Mouse (Mus musculus) limb, embryonic 12.5 days (tissue): ENCODE measurements around the gene Hspa1b. TPM values are rescaled to one million over a fixed set of nuclear protein-coding genes. Genes with fewer than 3 reads are reported as not detected.
A peak's percentile ranks its signal among the peaks of the same experiment; 100 is the strongest.

Experiments used
- ATAC-seq: fragments of 200-750 bp; cut with Nextera tagmentation; 2 replicates; pipeline ENCODE4 v1.8.0; 2017; ENCODE audit warnings: low read depth, moderate TSS enrichment; ENCODE audit not compliant: insufficient number of reproducible peaks, insufficient read depth, low FRiP score, low TSS enrichment
- H3K27ac ChIP-seq: fragments of 300-500 bp; sonication (generic); 2 replicates; pipeline ENCODE4 v1.5.1; 2016; ENCODE audit warnings: mild to moderate bottlenecking, moderate library complexity
- H3K27me3 ChIP-seq: fragments of 300-500 bp; sonication (generic); 2 replicates; pipeline ENCODE4 v1.6.1; 2016; ENCODE audit warnings: mild to moderate bottlenecking, moderate library complexity
- H3K36me3 ChIP-seq: fragments of 300-500 bp; sonication (generic); 2 replicates; pipeline ENCODE4 v1.6.1; 2016; ENCODE audit warnings: mild to moderate bottlenecking, moderate library complexity
- H3K4me1 ChIP-seq: fragments of 300-500 bp; sonication (generic); replicated peaks from 2 replicates; pipeline ENCODE4 v1.6.1; 2016
- H3K4me2 ChIP-seq: fragments of 300-500 bp; sonication (generic); 2 replicates; pipeline ENCODE4 v1.6.1; 2016; ENCODE audit warnings: mild to moderate bottlenecking, moderate library complexity
- H3K4me3 ChIP-seq: fragments of 300-500 bp; sonication (generic); replicated peaks from 2 replicates; pipeline ENCODE4 v1.5.1; 2016; ENCODE audit warnings: mild to moderate bottlenecking
- H3K9ac ChIP-seq: fragments of 300-500 bp; sonication (generic); replicated peaks from 2 replicates; pipeline ENCODE4 v1.6.1; 2016; ENCODE audit warnings: mild to moderate bottlenecking, moderate library complexity
- H3K9me3 ChIP-seq: fragments of 300-500 bp; sonication (generic); 2 replicates; pipeline ENCODE4 v1.6.1; 2016; ENCODE audit warnings: mild to moderate bottlenecking, moderate library complexity
- WGBS: fragments of 180-500 bp; shearing (Covaris S2); methylation state at CpG from one replicate; pipeline ENCODE4 v1.1.7; 2016; 5-methylcytosine and 5-hydroxymethylcytosine counted together
- polyA plus RNA-seq: library from polyadenylated mRNA; unstranded; fragments of >200 nt; fragmentation: Nextera tagmentation; extraction: Ambion mirVana; gene quantifications from 2 replicates; pipeline ENCODE4 v1.2.1, GENCODE M21; 2016

Gene Hspa1b
- polyA plus RNA-seq, 1 experiment from 2014 or later = not detected

DNA sequence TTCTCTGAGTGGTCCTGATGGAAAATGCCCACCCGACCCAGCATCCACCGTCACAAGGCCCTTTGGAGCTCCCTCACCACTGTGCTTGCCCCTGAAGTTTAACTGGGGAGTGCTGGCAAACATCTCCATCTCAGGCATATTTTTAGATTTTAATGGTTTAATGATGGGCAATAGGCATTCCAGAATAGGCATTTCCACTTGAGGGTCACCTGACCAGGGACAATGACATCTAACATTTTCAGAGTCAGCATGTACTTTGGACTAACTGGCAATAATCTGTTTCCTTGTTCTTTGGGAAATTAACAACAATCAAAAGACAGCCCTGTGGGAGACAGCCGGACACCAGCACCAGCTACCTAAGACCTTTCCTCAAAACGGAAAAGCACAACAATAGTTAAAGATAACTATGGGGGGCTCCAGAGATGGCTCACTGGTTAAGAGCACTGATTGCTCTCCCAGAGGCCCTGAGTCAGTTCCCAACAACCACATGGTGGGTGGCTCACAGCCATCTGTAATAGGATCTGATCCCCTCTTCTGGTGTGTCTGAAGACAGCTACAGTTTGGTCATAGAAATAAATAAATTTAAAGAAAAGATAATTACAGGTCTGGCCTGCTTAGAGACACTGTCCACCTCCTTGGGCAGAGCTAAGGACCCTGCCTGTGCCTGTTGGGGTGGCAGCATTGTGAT is 15.8 kb downstream of the Hspa1b start:
- WGBS = 84% methylated on average over 4 of the region's 4 CpGs
- Histone ChIP-seq H3K36me3 (no peaks in the 10 kb centered on the region), H3K27me3 (no peaks in the 10 kb centered on the region), H3K9me3 (no peaks in the 10 kb centered on the region), H3K4me2 (no peak overlapping the region), H3K9ac (no peak overlapping the region), H3K4me3 (no peak overlapping the region), H3K4me1 (peaks cover 7% of the 10 kb centered on the region), H3K27ac (no peak overlapping the region)
- ATAC-seq = no peak

- Histone ChIP-seq H3K4me1 (peaks cover 7% of the 10 kb centered on the region), H3K4me3 (peak overlapping the region; percentile 37), H3K9ac (peak overlapping the region; percentile 49), H3K27me3 (no peaks in the 10 kb centered on the region), H3K4me2 (peak overlapping the region; percentile 70), H3K36me3 (no peaks in the 10 kb centered on the region), H3K27ac (peak overlapping the region; percentile 62; the same call in 1 of the 2 replicates), H3K9me3 (no peaks in the 10 kb centered on the region)
- WGBS = 5% methylated on average over 15 of the region's 15 CpGs
- ATAC-seq = 0 out of 2 replicates have a peak, but pooled peaks have one; percentile 58
Observed at GRCm38 (mm10) chr17:34941344-34942041, 17.5 kb downstream of the Hspa1b start.

- Histone ChIP-seq H3K4me1 (peaks cover 7% of the 10 kb centered on the region), H3K36me3 (peaks cover 23% of the 10 kb centered on the region), H3K27ac (no peak overlapping the region), H3K9me3 (no peaks in the 10 kb centered on the region), H3K27me3 (no peaks in the 10 kb centered on the region), H3K4me3 (no peak overlapping the region), H3K9ac (no peak overlapping the region), H3K4me2 (no peak overlapping the region)
- 81% methylated on average over 6 of the region's 6 CpGs for WGBS
- no peak for ATAC-seq
Observed at GRCm38 (mm10) chr17:34937960-34938505, 21.0 kb downstream of the Hspa1b start.

GRCm38 (mm10) chr17:34934830-34935229 is 24.2 kb downstream of the Hspa1b start:
- H3K9ac ChIP-seq = peak overlapping the region; percentile 31; the same call in 1 of the 2 replicates
- H3K4me2 ChIP-seq = no peak overlapping the region
- peaks cover 8% of the 10 kb centered on the region for H3K4me1 ChIP-seq
- WGBS = 49% methylated on average over 8 of the region's 8 CpGs
- H3K27me3 ChIP-seq = no peaks in the 10 kb centered on the region
- no peak for ATAC-seq
- H3K4me3 ChIP-seq = no peak overlapping the region
- no peak overlapping the region for H3K27ac ChIP-seq
- H3K36me3 ChIP-seq = peaks cover 23% of the 10 kb centered on the region
- no peaks in the 10 kb centered on the region for H3K9me3 ChIP-seq

- 68% methylated on average over 24 of the region's 24 CpGs for WGBS
- Histone ChIP-seq H3K36me3 (peaks cover 23% of the 10 kb centered on the region), H3K4me3 (no peak overlapping the region), H3K9ac (0 out of 2 replicates have a peak overlapping the region, but pooled peaks have one; percentile 23), H3K27ac (no peak overlapping the region), H3K27me3 (no peaks in the 10 kb centered on the region), H3K4me1 (peaks cover 8% of the 10 kb centered on the region), H3K4me2 (no peak overlapping the region), H3K9me3 (no peaks in the 10 kb centered on the region)
- no peak for ATAC-seq
Observed at GRCm38 (mm10) chr17:34934031-34934430, 25.0 kb downstream of the Hspa1b start.

DNA sequence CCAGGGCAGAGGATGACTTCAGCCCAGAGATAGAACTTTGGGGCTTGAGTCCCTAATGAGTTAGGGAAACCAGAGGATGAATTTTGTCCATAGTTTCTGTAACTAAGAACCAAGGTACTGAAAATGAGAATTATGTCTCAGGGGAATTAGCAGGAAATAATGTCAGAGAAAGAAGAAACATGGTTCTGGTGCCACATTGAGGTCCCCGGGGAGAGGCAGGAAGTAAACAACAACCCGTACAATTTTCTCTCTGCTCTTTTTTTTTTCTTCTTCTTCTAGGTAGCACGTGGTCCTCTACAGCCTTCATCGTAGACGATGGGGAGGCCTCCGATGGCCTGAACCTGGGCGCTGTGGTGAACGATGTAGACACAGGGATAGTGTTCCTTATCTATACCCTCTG is 26.8 kb downstream of the Hspa1b start:
- Histone ChIP-seq H3K27me3 (no peaks in the 10 kb centered on the region), H3K4me3 (peak overlapping the region; percentile 71), H3K9ac (peak overlapping the region; percentile 75; the same call in 1 of the 2 replicates), H3K4me1 (peaks cover 8% of the 10 kb centered on the region), H3K4me2 (peak overlapping the region; percentile 98), H3K36me3 (peaks cover 23% of the 10 kb centered on the region), H3K27ac (no peak overlapping the region), H3K9me3 (no peaks in the 10 kb centered on the region)
- ATAC-seq = no peak
- 91% methylated on average over 8 of the region's 8 CpGs for WGBS

- Histone ChIP-seq H3K4me3 (peak overlapping the region; percentile 71), H3K4me2 (peak overlapping the region; percentile 98), H3K4me1 (peaks cover 8% of the 10 kb centered on the region), H3K27me3 (no peaks in the 10 kb centered on the region), H3K27ac (no peak overlapping the region), H3K9me3 (no peaks in the 10 kb centered on the region), H3K9ac (peak overlapping the region; percentile 75), H3K36me3 (peaks cover 23% of the 10 kb centered on the region)
- no peak for ATAC-seq
- 11% methylated on average over 14 of the region's 14 CpGs for WGBS
Observed at GRCm38 (mm10) chr17:34931735-34932098, 27.3 kb downstream of the Hspa1b start.

DNA sequence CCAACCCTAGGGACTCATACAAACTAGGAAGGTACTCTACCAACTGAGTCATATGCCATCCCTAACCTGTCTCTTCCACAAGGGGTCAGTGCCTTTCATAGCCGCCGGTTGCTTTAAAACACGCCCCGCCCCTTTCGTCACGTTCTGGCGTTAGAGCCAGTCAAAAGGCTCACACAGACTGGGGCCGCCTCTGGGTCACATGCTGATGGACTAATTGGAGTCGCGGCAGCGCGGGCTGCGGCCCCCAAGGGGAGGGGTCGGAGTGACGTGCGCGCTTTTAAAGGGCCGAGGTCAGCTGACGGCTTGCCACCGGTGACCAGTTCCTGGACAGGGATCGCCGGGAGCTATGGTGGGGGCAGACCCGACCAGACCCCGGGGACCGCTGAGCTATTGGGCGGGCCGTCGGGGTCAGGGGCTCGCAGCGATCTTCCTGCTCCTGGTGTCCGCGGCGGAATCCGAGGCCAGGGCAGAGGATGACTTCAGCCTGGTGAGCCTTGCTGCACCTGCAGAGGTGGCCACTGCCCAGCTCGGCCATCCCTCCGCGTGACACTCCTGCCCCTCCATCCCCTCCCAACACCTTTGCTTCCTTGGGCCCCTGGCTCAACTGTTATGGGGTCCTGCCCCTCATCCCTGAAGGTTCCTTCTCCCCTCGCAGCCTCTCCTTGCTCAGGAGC is 27.8 kb downstream of the Hspa1b start, which contains the start of gene Neu1:
Gene Neu1 (plus strand): TSS at position 193 of the 674 bp plus-strand sequence.
- H3K9me3 ChIP-seq = no peaks in the 10 kb centered on the region
- peak; percentile 94 for ATAC-seq
- WGBS = under 1% methylated on average over 38 of the region's 38 CpGs
- peak within 1 kb of the TSS; percentile 75 for H3K9ac ChIP-seq
- H3K4me3 ChIP-seq = peak within 1 kb of the TSS; percentile 71
- H3K4me2 ChIP-seq = peak within 1 kb of the TSS; percentile 98
- H3K27me3 ChIP-seq = no peaks in the 10 kb centered on the region
- peaks cover 22% of the 10 kb centered on the region for H3K36me3 ChIP-seq
- peaks cover 8% of the 10 kb centered on the region for H3K4me1 ChIP-seq
- H3K27ac ChIP-seq = peak within 1 kb of the TSS; percentile 56; the same call in 1 of the 2 replicates

- no peak overlapping the region for H3K4me2 ChIP-seq
- H3K4me1 ChIP-seq = peaks cover 8% of the 10 kb centered on the region
- peaks cover 4% of the 10 kb centered on the region; the same call in 1 of the 2 replicates for H3K36me3 ChIP-seq
- no peak for ATAC-seq
- H3K27ac ChIP-seq = no peak overlapping the region
- no peak overlapping the region for H3K9ac ChIP-seq
- H3K27me3 ChIP-seq = no peaks in the 10 kb centered on the region
- H3K9me3 ChIP-seq = no peaks in the 10 kb centered on the region
- no peak overlapping the region for H3K4me3 ChIP-seq
- 68% methylated on average over 4 of the region's 4 CpGs for WGBS
Observed at GRCm38 (mm10) chr17:34928841-34929240, 30.2 kb downstream of the Hspa1b start.

- H3K4me1 ChIP-seq = peaks cover 8% of the 10 kb centered on the region
- H3K36me3 ChIP-seq = no peaks in the 10 kb centered on the region
- no peaks in the 10 kb centered on the region for H3K9me3 ChIP-seq
- no peak overlapping the region for H3K4me3 ChIP-seq
- WGBS = 88% methylated on average over 18 of the region's 18 CpGs
- H3K27ac ChIP-seq = no peak overlapping the region
- H3K27me3 ChIP-seq = no peaks in the 10 kb centered on the region
- H3K4me2 ChIP-seq = no peak overlapping the region
- no peak overlapping the region for H3K9ac ChIP-seq
- ATAC-seq = no peak
Observed at GRCm38 (mm10) chr17:34927306-34928019, 31.6 kb downstream of the Hspa1b start.
